Mouse (Mus musculus) testis, adult 2 months (tissue): ENCODE data around the gene Nog.

Experiments used
- CTCF ChIP-seq: fragments of 200-500 bp; IDR thresholded peaks from 2 replicates; pipeline ENCODE4 v1.5.1; 2012; ENCODE audit warnings: low read depth, mild to moderate bottlenecking, inconsistent platforms, low read length, moderate library complexity; ENCODE audit not compliant: control insufficient read depth, insufficient read depth, insufficient replicate concordance
- POLR2A ChIP-seq: fragments of 200-500 bp; IDR thresholded peaks from 2 replicates; pipeline ENCODE4 v1.6.1; 2012; ENCODE audit warnings: low read depth, mild to moderate bottlenecking, inconsistent platforms, low read length, moderate library complexity; ENCODE audit not compliant: control insufficient read depth

DNA sequence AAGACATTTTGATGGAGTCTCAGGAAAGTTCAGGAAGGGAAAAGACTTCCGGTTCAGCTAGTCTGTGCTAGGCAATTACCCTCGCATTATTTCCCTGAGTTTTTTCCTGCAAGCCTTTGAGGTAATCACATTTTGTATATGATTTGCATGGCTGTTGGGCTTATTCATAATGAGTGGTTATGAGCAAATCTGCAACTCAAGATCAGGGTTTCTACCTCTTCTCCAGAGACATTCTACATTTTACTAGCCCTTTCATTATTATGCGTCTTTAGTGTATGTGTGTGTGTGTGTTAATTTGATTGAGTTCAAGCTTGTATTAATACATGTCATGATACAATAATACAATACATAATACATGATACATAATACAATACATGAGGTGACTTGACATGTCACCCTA, 34.6 kb downstream of the Nog start:
- TF ChIP-seq CTCF (no peak), POLR2A (no peak)
